Mouse (Mus musculus) kidney, postnatal 14 days (tissue): ENCODE data around the gene Gpr19.

Source experiments
- DNase-seq: peaks from one replicate; pipeline ENCODE4 v3.0.0; 2022; ENCODE audit warnings: mixed read lengths

The Gpr19 gene

GRCm38 (mm10) chr6:134847550-134847949 is 50.8 kb downstream of the Gpr19 start:
- no peak for DNase-seq

- DNase-seq = no peak
Observed at GRCm38 (mm10) chr6:134846308-134846707, 52.1 kb downstream of the Gpr19 start.

- DNase-seq = peak; percentile 21
Observed at GRCm38 (mm10) chr6:134845726-134846125, 52.7 kb downstream of the Gpr19 start.

GRCm38 (mm10) chr6:134840346-134840745 is 58.0 kb downstream of the Gpr19 start:
- DNase-seq = no peak

GRCm38 (mm10) chr6:134838111-134838510 is 60.3 kb downstream of the Gpr19 start:
- DNase-seq = no peak

GRCm38 (mm10) chr6:134834585-134835251 is 63.7 kb downstream of the Gpr19 start:
- no peak for DNase-seq

- DNase-seq = no peak
Observed at GRCm38 (mm10) chr6:134830776-134831175, 67.6 kb downstream of the Gpr19 start.

- DNase-seq = peak; percentile 100
Observed at GRCm38 (mm10) chr6:134829786-134830700, 68.3 kb downstream of the Gpr19 start, which contains the start of gene Crebl2. Crebl2 (plus strand) TSS chr6:134830154.

GRCm38 (mm10) chr6:134822844-134823243 is 75.5 kb downstream of the Gpr19 start:
- no peak for DNase-seq

- DNase-seq = no peak
Observed at GRCm38 (mm10) chr6:134820411-134820810, 78.0 kb downstream of the Gpr19 start.

- no peak for DNase-seq
Observed at GRCm38 (mm10) chr6:134819741-134820140, 78.6 kb downstream of the Gpr19 start.
